13 mouse cellular contexts compared by ENCODE assay signal in the genomic region with DNA sequence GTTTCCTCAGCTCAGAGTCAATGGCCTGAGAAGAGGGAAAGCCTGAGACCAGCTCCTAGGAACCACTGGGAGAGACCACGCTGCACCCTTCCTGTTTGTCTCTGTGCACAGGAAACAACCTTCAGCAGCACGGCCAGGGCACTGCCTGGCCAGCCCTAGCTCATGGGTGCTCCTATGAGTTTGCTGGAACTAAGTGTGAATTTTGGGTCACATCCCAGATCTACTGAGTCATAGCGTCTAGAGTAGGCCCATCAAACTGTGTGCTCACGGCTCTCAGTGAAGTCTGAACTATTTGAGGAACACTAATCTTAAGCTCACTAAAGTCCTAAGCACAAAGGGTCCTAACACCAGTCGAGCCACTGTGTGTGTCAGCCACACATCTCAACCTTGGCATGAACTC. TPM values are rescaled to one million over a fixed set of nuclear protein-coding genes. Genes with fewer than 3 reads are reported as not detected.
A peak's percentile ranks its signal among the peaks of the same experiment; 100 is the strongest.
DNase-seq lines count a peak whose midpoint lies in the region; ATAC-seq and TF ChIP-seq lines count a peak whose summit lies in the region.
"Had no signal": no experiment of that assay in that cellular context is flagged by ENCODE, and none has a peak within 500 bp of the region (broad histone marks: within the 10 kb centered on the region; RNA-seq: fewer than 3 reads in every experiment).

No protein-coding gene starts in this region.

- no peak for DNase-seq in layer of hippocampus, adult 2 months (ENCODE audit: low spot score in 2 of 2)
- DNase-seq in layer of hippocampus, postnatal 14 days (ENCODE audit: low spot score in 2 of 2): no peak
- peak; percentile 83 for DNase-seq in Patski (ENCODE audit: low read depth, low spot score)
- DNase-seq in stomach, postnatal 0 days (ENCODE audit: low spot score): no peak
- DNase-seq: cerebellum, adult 8-10 months; kidney, adult 11 months; layer of hippocampus, adult 9-11 months; thymus, postnatal 25 days had no signal

- no peak for TF ChIP-seq POLR2A in embryonic fibroblast, embryonic 13.5 days (IDR thresholded peaks at IDR 0.05; ENCODE audit: low read depth, low read length)

- H3K4me2 ChIP-seq in forebrain, embryonic 16.5 days (ENCODE audit: low read length): no peak overlapping the region
- H3K4me2 ChIP-seq in stomach, postnatal 0 days (replicated peaks; ENCODE audit: low read depth): no peak overlapping the region
- H3K4me2 ChIP-seq: embryonic facial prominence, embryonic 12.5 days had no signal

- H3K27me3 ChIP-seq in Patski: no peaks in the 10 kb centered on the region
- H3K27me3 ChIP-seq in forebrain, embryonic 16.5 days (replicated peaks; ENCODE audit: control insufficient read depth, insufficient read depth, low read length): no peaks in the 10 kb centered on the region
- H3K27me3 ChIP-seq in stomach, postnatal 0 days (ENCODE audit: control insufficient read depth, insufficient read depth, low read length): no peaks in the 10 kb centered on the region
- H3K27me3 ChIP-seq: embryonic facial prominence, embryonic 12.5 days; limb, embryonic 12.5 days had no signal

- H3K36me3 ChIP-seq in macrophage (ENCODE audit: inconsistent target): no peaks in the 10 kb centered on the region
- no peaks in the 10 kb centered on the region for H3K36me3 ChIP-seq in forebrain, embryonic 16.5 days (ENCODE audit: control insufficient read depth, insufficient read depth)
- H3K36me3 ChIP-seq in stomach, postnatal 0 days (ENCODE audit: control insufficient read depth, insufficient read depth, low read length): no peaks in the 10 kb centered on the region
- H3K36me3 ChIP-seq: embryonic facial prominence, embryonic 12.5 days; limb, embryonic 12.5 days had no signal

- peak overlapping the region; percentile 55; the same call in 1 of the 2 replicates for H3K27ac ChIP-seq in layer of hippocampus, adult 2 months
- H3K27ac ChIP-seq in embryonic fibroblast, embryonic 13.5 days (ENCODE audit: insufficient read depth, low read length): peak overlapping the region; percentile 68
- peak overlapping the region; percentile 83 for H3K27ac ChIP-seq in macrophage
- no peak overlapping the region for H3K27ac ChIP-seq in forebrain, embryonic 16.5 days (ENCODE audit: low read length)
- H3K27ac ChIP-seq in stomach, postnatal 0 days (replicated peaks): no peak overlapping the region; the same call in 1 of the 2 replicates
- H3K27ac ChIP-seq: embryonic facial prominence, embryonic 12.5 days had no signal

- TF ChIP-seq EP300 in stomach, postnatal 0 days (optimal IDR thresholded peaks at IDR 0.05): no peak

- 55% methylated on average over 5 of the region's 5 CpGs for WGBS in macrophage (ENCODE audit: missing documents)
- WGBS in forebrain, embryonic 16.5 days: 87% methylated on average over 5 of the region's 5 CpGs
- 43% methylated on average over 5 of the region's 5 CpGs for WGBS in stomach, postnatal 0 days

- ATAC-seq in Patski: peak; percentile 23
- ATAC-seq in forebrain, embryonic 16.5 days: no peak
- ATAC-seq in stomach, postnatal 0 days (ENCODE audit: low FRiP score, low TSS enrichment): no peak

- H3K4me1 ChIP-seq in embryonic fibroblast, embryonic 13.5 days (ENCODE audit: control insufficient read depth, insufficient read depth, low read length): peaks cover 25% of the 10 kb centered on the region
- H3K4me1 ChIP-seq in forebrain, embryonic 16.5 days (replicated peaks; ENCODE audit: control insufficient read depth, insufficient read depth, low read length): peaks cover 14% of the 10 kb centered on the region
- 0 out of 2 replicates have a peak, but pooled peaks cover 4% of the 10 kb centered on the region for H3K4me1 ChIP-seq in stomach, postnatal 0 days (replicated peaks; ENCODE audit: control insufficient read depth, insufficient read depth)

- H3K4me3 ChIP-seq in layer of hippocampus, adult 2 months: no peak overlapping the region
- no peak overlapping the region for H3K4me3 ChIP-seq in embryonic fibroblast, embryonic 13.5 days (ENCODE audit: insufficient read depth, low read length)
- H3K4me3 ChIP-seq in macrophage (ENCODE audit: inconsistent target): no peak overlapping the region
- no peak overlapping the region for H3K4me3 ChIP-seq in forebrain, embryonic 16.5 days (replicated peaks; ENCODE audit: low read length)
- no peak overlapping the region for H3K4me3 ChIP-seq in stomach, postnatal 0 days (ENCODE audit: low read depth, low read length)
- H3K4me3 ChIP-seq: embryonic facial prominence, embryonic 12.5 days; limb, embryonic 12.5 days had no signal

- H3K9ac ChIP-seq in forebrain, embryonic 16.5 days (replicated peaks; ENCODE audit: low read depth, low read length): no peak overlapping the region
- no peak overlapping the region for H3K9ac ChIP-seq in stomach, postnatal 0 days (ENCODE audit: low read length)
- H3K9ac ChIP-seq: embryonic facial prominence, embryonic 12.5 days; limb, embryonic 12.5 days had no signal

- POLR2A ChIA-PET in Patski (lab: Charles Lee): no interaction called here

- no peaks in the 10 kb centered on the region for H3K79me2 ChIP-seq in macrophage (ENCODE audit: inconsistent target)

- in situ Hi-C loops in Patski (cut with MboI; ENCODE audit: low pct_unique_long_range_greater_than_20kb): no loop called here

- no peak for TF ChIP-seq CTCF in layer of hippocampus, adult 2 months (conservative IDR thresholded peaks at IDR 0.05)
- TF ChIP-seq CTCF in Patski (IDR thresholded peaks at IDR 0.05): no peak
- TF ChIP-seq CTCF in embryonic fibroblast, embryonic 13.5 days (IDR thresholded peaks at IDR 0.05; ENCODE audit: borderline replicate concordance, insufficient read depth, low read length): no peak
- TF ChIP-seq CTCF in stomach, postnatal 0 days (IDR thresholded peaks at IDR 0.05; ENCODE audit: low read depth): no peak

- CTCF ChIA-PET in Patski (lab: Charles Lee): interaction anchor here (0.8 to 1.7 kb wide), 7 partner anchors 12 to 143 kb away, joined by 3 to 4 read pairs (median 3); no protein-coding TSS in a partner anchor

- H3K9me3 ChIP-seq in forebrain, embryonic 16.5 days (ENCODE audit: control insufficient read depth, low read length): no peaks in the 10 kb centered on the region
- H3K9me3 ChIP-seq in stomach, postnatal 0 days (ENCODE audit: control insufficient read depth, low read length): no peaks in the 10 kb centered on the region
- H3K9me3 ChIP-seq: embryonic facial prominence, embryonic 12.5 days; limb, embryonic 12.5 days had no signal

RNA-seq across cellular contexts. Expression of a gene that starts 10.9 kb away (rescaled TPM):
- 1 to 10 TPM in 1 of 2 experiments, under 1 TPM in 1; 0.81 to 2.2 TPM for total RNA-seq in layer of hippocampus, adult 2 months (2021)
- 1 to 10 TPM; 2.6 to 5.9 TPM for total RNA-seq in layer of hippocampus, postnatal 14 days (2021)
- 16.2 TPM for polyA plus RNA-seq in Patski (2021)
- polyA plus RNA-seq in embryonic fibroblast, embryonic 13.5 days (2011; ENCODE audit: insufficient read length, low read depth, missing spikeins): 116 and 161 TPM in 2 replicates
- 10 to 100 TPM in 6 of 26 experiments, 1 to 10 TPM in 14, under 1 TPM in 5, not detected in 1; 0.49 to 44.1 (median 3.7) TPM for total RNA-seq in macrophage (2018; cell fraction: chromatin; rRNA removed)
- 10 to 100 TPM in 13 of 26 experiments, 1 to 10 TPM in 13; 1.9 to 36.8 (median 12.2) TPM for total RNA-seq in macrophage (2018; cell fraction: cytosol; rRNA removed)
- 10 to 100 TPM in 12 of 26 experiments, 1 to 10 TPM in 14; 2.5 to 46.6 (median 8.3) TPM for total RNA-seq in macrophage (2018; cell fraction: nucleus; rRNA removed)
- polyA plus RNA-seq in macrophage (2018): 12.4 to 25.8 TPM (median 25.7 TPM) in 3 replicates
- polyA plus RNA-seq in forebrain, embryonic 16.5 days (2015; fragmentation: Nextera tagmentation; extraction: Ambion mirVana): 12.0 and 14.3 TPM in 2 replicates
- 35.3 and 37.3 TPM in 2 replicates for polyA plus RNA-seq in stomach, postnatal 0 days (2015; fragmentation: Nextera tagmentation; extraction: Ambion mirVana)

Comparison
In these comparisons a context has a peak if more than half of its experiments do, and no peak if none do; other contexts are left out.
1. H3K27ac ChIP-seq: peak in layer of hippocampus, adult 2 months (single experiment), embryonic fibroblast, embryonic 13.5 days (single experiment) and macrophage (single experiment); none in forebrain, embryonic 16.5 days (single experiment) and stomach, postnatal 0 days (single experiment).